Mouse (Mus musculus) embryonic stem cell, embryonic (primary cell): ENCODE measurements at regions not wholly inside any gene's neighbourhood (a gene's known extent, or its start where the extent isn't known, plus 50 kb on each side); places are given as distances from the start of the nearest gene placed in this dataset.

Experiments used
- CTCF ChIA-PET, 4 experiments: fragments of 300-600 bp in 2 of 4; fragments of 350-600 bp in 2 of 4; sonication (Branson Sonifier 250); formaldehyde crosslinking; loops; one replicate each; lab custom pipeline; 2022; ENCODE audit warnings: inconsistent platforms in 2 of 4; lab: Charles Lee
- POLR2A ChIA-PET, 4 experiments: fragments of 300-600 bp in 2 of 4; fragments of 350-600 bp in 2 of 4; sonication (Branson Sonifier 250); formaldehyde crosslinking; loops; one replicate each; lab custom pipeline; 2022; ENCODE audit warnings: antibody characterized with exemption in 4 of 4, inconsistent platforms in 1 of 4; lab: Charles Lee

- ChIA-PET POLR2A (interaction anchor here in 1 of 4 experiments (1.8 kb wide), 1 partner anchor 12 kb away, joined by 5 read pairs; no protein-coding TSS in a partner anchor), CTCF (no interaction called here)
These were observed 174.2 kb upstream of the Nfe2l3 start for GRCm38 (mm10) chr6:51258304-51258703.

- ChIA-PET POLR2A (no interaction called here), CTCF (no interaction called here)
These were observed 168.9 kb upstream of the Nfe2l3 start for GRCm38 (mm10) chr6:51263595-51263994.

- POLR2A ChIA-PET: no interaction called here
- CTCF ChIA-PET: no interaction called here
These were observed 167.1 kb upstream of the Nfe2l3 start for GRCm38 (mm10) chr6:51265329-51265728.

GRCm38 (mm10) chr6:51266721-51267120, 165.7 kb upstream of the Nfe2l3 start:
- ChIA-PET CTCF (no interaction called here), POLR2A (no interaction called here)

- ChIA-PET POLR2A (interaction anchor here (0.5 to 1.6 kb wide), 7 partner anchors 12 to 387 kb away, joined by 3 to 6 read pairs (median 3); partner anchors contain the start of genes Cbx3 (in 1 of the 4) and Hnrnpa2b1 (in 1 of the 4)), CTCF (no interaction called here)
These were observed 164.6 kb upstream of the Nfe2l3 start for GRCm38 (mm10) chr6:51267888-51268287.

GRCm38 (mm10) chr6:51268931-51269330, 163.5 kb upstream of the Nfe2l3 start:
- POLR2A ChIA-PET: interaction anchor here in 3 of 4 experiments (0.5 to 1.5 kb wide), 9 partner anchors 14 to 582 kb away, joined by 3 to 6 read pairs (median 4); no protein-coding TSS in a partner anchor
- CTCF ChIA-PET: no interaction called here

GRCm38 (mm10) chr6:51269617-51270016, 162.9 kb upstream of the Nfe2l3 start:
- CTCF ChIA-PET: no interaction called here
- POLR2A ChIA-PET: interaction anchor here in 3 of 4 experiments (0.6 to 2.6 kb wide), 7 partner anchors 10 to 441 kb away, joined by 3 to 10 read pairs (median 5); partner anchors contain the start of genes Cbx3 (in 2 of the 3) and Hnrnpa2b1 (in 2 of the 3)

- POLR2A ChIA-PET: interaction anchor here in 3 of 4 experiments (0.6 to 2.6 kb wide), 26 partner anchors 9 to 756 kb away, joined by 3 to 13 read pairs (median 4); partner anchors contain the start of genes Hnrnpa2b1 (in 3 of the 3) and Cbx3 (in 2 of the 3)
These were observed 162.0 kb upstream of the Nfe2l3 start for GRCm38 (mm10) chr6:51270216-51271127.

GRCm38 (mm10) chr6:51271128-51271480, 161.4 kb upstream of the Nfe2l3 start:
- CTCF ChIA-PET: interaction anchor here in 2 of 4 experiments (0.6 to 0.7 kb wide), 2 partner anchors 651 to 949 kb away, joined by 3 read pairs; no protein-coding TSS in a partner anchor

More at GRCm38 (mm10) chr6:51270216-51271127, 162.0 kb upstream of the Nfe2l3 start:
- CTCF ChIA-PET: interaction anchor here in 3 of 4 experiments (0.5 to 0.6 kb wide), 3 partner anchors 113 to 651 kb away, joined by 3 to 10 read pairs (median 3); no protein-coding TSS in a partner anchor

GRCm38 (mm10) chr6:51272136-51272736, 160.2 kb upstream of the Nfe2l3 start:
- CTCF ChIA-PET: interaction anchor here in 1 of 4 experiments (0.5 to 0.6 kb wide), 2 partner anchors 16 to 64 kb away, joined by 4 to 5 read pairs; no protein-coding TSS in a partner anchor

More at GRCm38 (mm10) chr6:51271128-51271480, 161.4 kb upstream of the Nfe2l3 start:
- POLR2A ChIA-PET: interaction anchor here in 3 of 4 experiments (0.6 to 2.6 kb wide), 25 partner anchors 9 to 755 kb away, joined by 3 to 13 read pairs (median 4); partner anchors contain the start of genes Hnrnpa2b1 (in 3 of the 3) and Cbx3 (in 2 of the 3)

GRCm38 (mm10) chr6:51279491-51279890, 153.0 kb upstream of the Nfe2l3 start:
- ChIA-PET CTCF (interaction anchor here in 2 of 4 experiments (0.6 to 0.8 kb wide), 2 partner anchors 51 to 104 kb away, joined by 3 to 6 read pairs; no protein-coding TSS in a partner anchor), POLR2A (interaction anchor here in 2 of 4 experiments (0.5 to 2.1 kb wide), 2 partner anchors 9 to 104 kb away, joined by 3 to 9 read pairs; no protein-coding TSS in a partner anchor)

More at GRCm38 (mm10) chr6:51272136-51272736, 160.2 kb upstream of the Nfe2l3 start:
- POLR2A ChIA-PET: interaction anchor here in 2 of 4 experiments (0.7 to 2.6 kb wide), 3 partner anchors 12 to 919 kb away, joined by 3 to 10 read pairs (median 3); partner anchors contain the start of genes Cbx3 (in 1 of the 2) and Hnrnpa2b1 (in 1 of the 2)

GRCm38 (mm10) chr6:51280231-51280630, 152.2 kb upstream of the Nfe2l3 start:
- ChIA-PET CTCF (interaction anchor here in 2 of 4 experiments (0.5 to 0.7 kb wide), 2 partner anchors 93 to 931 kb away, joined by 3 to 4 read pairs; no protein-coding TSS in a partner anchor), POLR2A (interaction anchor here in 1 of 4 experiments (0.7 to 2.1 kb wide), 2 partner anchors 10 to 373 kb away, joined by 3 to 9 read pairs; no protein-coding TSS in a partner anchor)

GRCm38 (mm10) chr6:51283916-51284706, 148.4 kb upstream of the Nfe2l3 start:
- ChIA-PET POLR2A (interaction anchor here in 2 of 4 experiments (0.5 to 1.1 kb wide), 5 partner anchors 8 to 260 kb away, joined by 3 to 5 read pairs (median 3); no protein-coding TSS in a partner anchor), CTCF (no interaction called here)

- ChIA-PET CTCF (no interaction called here), POLR2A (interaction anchor here in 2 of 4 experiments (0.6 to 1.1 kb wide), 4 partner anchors 9 to 83 kb away, joined by 3 read pairs; no protein-coding TSS in a partner anchor)
These were observed 147.6 kb upstream of the Nfe2l3 start for GRCm38 (mm10) chr6:51284881-51285280.

GRCm38 (mm10) chr6:51286836-51287235, 145.6 kb upstream of the Nfe2l3 start:
- CTCF ChIA-PET: interaction anchor here in 1 of 4 experiments (0.7 kb wide), 1 partner anchor 1583 kb away, joined by 6 read pairs; no protein-coding TSS in a partner anchor
- POLR2A ChIA-PET: no interaction called here

GRCm38 (mm10) chr6:51287383-51287782, 145.1 kb upstream of the Nfe2l3 start:
- ChIA-PET CTCF (interaction anchor here in 1 of 4 experiments (0.7 kb wide), 1 partner anchor 1582 kb away, joined by 6 read pairs; no protein-coding TSS in a partner anchor), POLR2A (no interaction called here)

GRCm38 (mm10) chr6:51287807-51288206, 144.7 kb upstream of the Nfe2l3 start:
- CTCF ChIA-PET: interaction anchor here in 1 of 4 experiments (0.7 kb wide), 1 partner anchor 16 kb away, joined by 5 read pairs; no protein-coding TSS in a partner anchor
- POLR2A ChIA-PET: no interaction called here
